Mouse (Mus musculus) induced T-regulatory cell, adult 2 months (primary cell): ENCODE data around the gene Chd9.

Experiments
- DNase-seq: peaks from one replicate; pipeline ENCODE4 v3.0.0-alpha.2; 2012; ENCODE audit warnings: low read depth

The Chd9 gene

GRCm38 (mm10) chr8:90828181-90828986, at the start of gene Chd9:
Gene Chd9 (plus strand): TSS chr8:90828352.
- peak; percentile 95 for DNase-seq

- no peak for DNase-seq
Observed at GRCm38 (mm10) chr8:90791616-90792015, 36.5 kb upstream of the Chd9 start.

- peak; percentile 84 for DNase-seq
Observed at GRCm38 (mm10) chr8:90793710-90794109, 34.4 kb upstream of the Chd9 start.

DNA sequence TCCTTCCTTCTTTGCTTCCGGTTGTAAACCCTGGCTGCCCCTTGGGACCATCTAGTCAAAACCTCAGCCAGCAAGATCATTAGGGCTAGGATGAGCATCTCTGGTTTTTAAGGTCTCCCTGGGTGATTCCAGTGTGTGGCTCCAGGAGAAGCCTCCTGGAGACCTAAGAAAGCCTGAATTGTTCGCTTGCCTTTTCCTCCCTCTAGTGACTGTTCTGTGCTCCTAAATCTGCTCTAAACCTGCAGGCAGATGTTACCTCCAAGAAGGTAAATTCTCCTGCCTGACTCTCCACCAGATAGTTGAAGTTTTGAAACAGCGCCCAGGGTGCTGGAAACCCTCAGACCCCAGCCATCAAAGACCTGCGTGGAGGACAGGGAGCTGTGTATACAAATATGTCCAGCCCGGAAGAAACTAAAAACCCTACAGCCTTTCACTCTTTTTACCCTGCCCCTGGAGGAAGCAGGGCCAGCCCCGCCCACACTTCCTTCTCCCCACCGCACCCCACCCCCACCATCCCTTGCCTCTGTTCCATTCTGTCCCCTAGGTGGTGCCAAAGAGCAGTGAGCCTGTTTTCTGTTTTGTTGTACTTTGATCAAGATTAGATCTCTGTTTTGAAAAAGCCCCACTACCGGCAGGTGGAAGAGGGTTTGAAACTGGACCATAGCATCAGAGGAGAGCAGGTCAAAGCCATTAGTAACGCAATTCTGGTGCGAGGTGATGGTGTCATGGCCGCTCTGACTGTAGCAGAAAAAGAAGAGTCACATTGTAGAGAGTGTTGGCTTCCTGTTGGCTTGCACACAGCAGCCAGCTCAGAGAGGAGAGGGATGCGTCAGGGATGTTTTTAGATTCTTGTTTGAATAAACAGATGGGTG, 32.9 kb upstream of the Chd9 start:
- peak; percentile 96 for DNase-seq

- no peak for DNase-seq
Observed at GRCm38 (mm10) chr8:90799473-90799872, 28.7 kb upstream of the Chd9 start.

GRCm38 (mm10) chr8:90813602-90814320, 14.4 kb upstream of the Chd9 start:
- DNase-seq = peak; percentile 44

- DNase-seq = no peak
Observed at GRCm38 (mm10) chr8:90816061-90816882, 11.9 kb upstream of the Chd9 start.

GRCm38 (mm10) chr8:90817293-90817692, 10.9 kb upstream of the Chd9 start, which contains the start of gene Gm19935:
Gene Gm19935 (minus strand): TSS chr8:90817393.
- DNase-seq = no peak

- no peak for DNase-seq
Observed at GRCm38 (mm10) chr8:90819561-90820320, 8.4 kb upstream of the Chd9 start.

- no peak for DNase-seq
Observed at GRCm38 (mm10) chr8:90820321-90820696, 7.8 kb upstream of the Chd9 start.

DNA sequence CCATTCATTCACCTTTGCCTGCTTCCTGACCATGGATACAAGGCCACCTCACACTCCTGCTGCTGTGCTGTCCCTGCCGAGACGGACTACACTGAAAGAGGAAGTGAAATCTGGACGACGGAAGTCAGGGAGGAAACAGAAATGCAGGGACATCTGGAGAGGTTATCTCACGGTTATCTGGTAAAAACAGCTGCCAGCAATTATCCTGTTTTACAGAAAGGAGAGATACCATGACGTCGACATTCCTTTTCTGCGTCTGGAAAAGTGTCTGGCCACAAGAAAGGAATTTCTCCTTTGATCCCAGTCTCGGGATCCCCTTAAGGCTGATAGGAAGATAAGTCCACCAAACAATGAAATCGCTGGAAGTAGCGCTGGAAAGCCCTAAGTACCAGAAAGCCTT, 5.7 kb upstream of the Chd9 start:
- no peak for DNase-seq

GRCm38 (mm10) chr8:90825459-90825871, 2.7 kb upstream of the Chd9 start:
- DNase-seq = no peak

DNA sequence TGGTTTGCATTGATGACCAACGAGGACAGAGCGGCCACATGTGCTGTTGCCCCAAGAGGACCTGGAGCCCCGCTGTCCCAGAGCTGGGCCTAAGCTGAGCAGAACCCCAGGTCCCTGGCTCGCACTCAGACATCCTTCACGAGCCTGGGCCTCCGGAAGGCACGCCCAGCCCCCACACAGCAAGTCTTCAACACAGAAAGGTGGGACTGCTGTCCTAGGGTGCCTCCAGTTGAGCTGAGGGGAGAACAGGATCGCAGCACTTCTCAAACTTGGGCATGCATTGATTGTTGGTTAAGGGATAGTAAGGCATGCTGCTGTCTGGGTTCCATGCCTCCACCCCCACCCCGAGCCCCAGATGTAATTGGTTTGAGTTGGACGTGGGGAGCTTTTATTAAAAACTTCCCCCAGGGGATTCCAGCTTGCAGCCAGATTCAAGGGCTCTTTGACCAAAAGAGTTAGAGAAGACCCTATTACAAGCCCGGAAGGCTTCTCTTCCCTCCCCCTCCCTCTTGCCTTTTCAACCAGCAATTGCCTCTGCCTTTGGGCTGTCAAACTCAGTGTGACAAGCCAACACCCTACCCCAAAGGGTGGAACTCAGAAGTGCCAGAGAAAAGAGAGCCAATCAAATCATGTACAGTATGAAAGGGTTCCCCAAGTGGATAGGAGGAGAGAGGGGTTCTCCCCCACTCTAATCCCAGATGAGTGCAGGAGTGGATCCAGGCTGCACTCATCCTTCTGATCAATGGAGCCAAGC, 1.0 kb downstream of the Chd9 start:
- DNase-seq = peak; percentile 40

DNA sequence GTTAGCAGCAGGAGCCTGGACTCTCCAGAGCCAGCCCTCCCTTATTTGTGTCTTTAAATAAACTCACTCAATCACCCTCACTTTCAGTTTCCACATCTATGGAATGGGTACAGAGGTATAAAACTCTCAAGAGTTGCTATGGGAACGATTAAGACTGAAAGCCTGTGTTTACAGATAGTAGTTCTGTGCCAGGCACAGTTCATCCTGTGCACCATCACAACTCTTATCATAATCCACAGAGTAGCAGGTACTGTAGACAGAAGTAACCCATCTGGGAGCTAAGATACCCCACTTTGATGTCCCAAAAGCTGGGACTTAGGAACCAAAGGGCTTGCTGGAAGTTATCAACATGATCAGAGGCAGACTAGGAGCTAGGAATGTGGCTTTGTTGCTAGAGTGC, 1.7 kb downstream of the Chd9 start:
- peak; percentile 37 for DNase-seq

DNA sequence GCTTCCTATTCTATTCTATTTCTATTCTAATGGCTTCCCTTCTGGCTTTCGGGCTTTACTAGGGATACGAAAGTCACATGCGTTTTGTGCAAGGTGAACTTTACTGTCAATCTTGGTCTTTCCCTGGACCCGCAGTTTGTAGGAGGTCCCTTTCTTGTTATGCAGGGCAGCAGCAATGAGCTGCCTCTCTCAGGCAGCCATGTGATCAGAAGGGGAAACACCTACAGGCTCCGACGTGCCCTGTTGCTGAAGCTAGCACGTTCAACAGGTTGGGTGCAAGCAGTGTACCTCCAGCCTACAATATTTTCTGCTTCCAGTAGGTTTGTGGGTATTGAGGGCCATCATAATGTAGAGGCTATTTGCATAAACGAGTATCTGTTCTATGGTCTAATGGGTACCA, 2.8 kb downstream of the Chd9 start:
- DNase-seq = peak; percentile 55

- DNase-seq = no peak
Observed at GRCm38 (mm10) chr8:90832576-90833289, 4.6 kb downstream of the Chd9 start.

DNA sequence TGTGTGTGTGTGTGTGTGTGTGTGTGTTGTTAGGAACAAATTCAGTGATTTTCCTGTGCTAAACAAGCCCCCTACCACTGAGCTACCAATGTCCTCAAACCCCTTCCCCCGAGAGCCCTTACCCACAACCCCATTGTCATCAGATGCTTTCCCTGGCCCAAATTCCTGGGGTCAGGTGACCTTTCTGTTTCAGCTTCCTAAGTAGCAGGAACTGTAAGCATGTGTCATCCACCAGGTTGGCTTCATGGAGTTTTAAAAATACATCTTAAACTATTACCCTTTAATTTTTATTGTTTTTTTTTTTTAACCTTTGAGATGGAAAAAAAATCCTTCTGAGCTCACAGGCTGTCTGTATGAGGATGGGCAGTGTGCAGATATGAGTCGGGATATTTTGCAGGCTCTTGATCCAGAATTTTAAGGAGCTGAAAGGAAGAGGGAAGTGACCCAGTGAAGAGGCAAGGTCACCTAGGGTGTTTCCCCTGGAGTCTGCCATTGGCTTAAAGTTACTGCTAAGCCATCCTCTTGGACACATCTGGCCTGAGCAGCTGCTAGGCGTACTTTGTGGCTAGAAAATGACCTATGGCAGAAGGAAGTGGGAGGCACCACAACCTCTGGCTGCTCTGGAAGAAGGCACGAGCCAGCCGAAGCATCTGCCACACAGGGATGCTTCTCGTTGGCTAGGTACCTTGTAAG, 5.6 kb downstream of the Chd9 start:
- no peak for DNase-seq

- DNase-seq = no peak
Observed at GRCm38 (mm10) chr8:90834321-90834672, 6.1 kb downstream of the Chd9 start.

GRCm38 (mm10) chr8:90837440-90837839, 9.3 kb downstream of the Chd9 start:
- no peak for DNase-seq
